Mouse (Mus musculus): Measurements from ENCODE around the gene Ap5b1. TPM values are rescaled to one million over a fixed set of nuclear protein-coding genes. Genes with fewer than 3 reads are reported as not detected.

Ap5b1 gene
- polyA plus RNA-seq, 1 experiment from 2014 or later = 7.8 TPM

GRCm38 (mm10) chr19:5599224-5599623, 31.4 kb downstream of the Ap5b1 start:
- Histone ChIP-seq H3K27ac (ENCODE audit: low read length) (no peak overlapping the region), H3K4me1 (ENCODE audit: control insufficient read depth, insufficient read depth, low read length) (peaks cover 10% of the 10 kb centered on the region), H3K9me3 (replicated peaks; ENCODE audit: control insufficient read depth, low read length) (no peaks in the 10 kb centered on the region), H3K36me3 (ENCODE audit: control insufficient read depth, insufficient read depth, low read length) (peaks cover 10% of the 10 kb centered on the region; the same call in 1 of the 2 replicates), H3K9ac (ENCODE audit: low read length) (no peak overlapping the region), H3K27me3 (ENCODE audit: control insufficient read depth, insufficient read depth, low read length) (no peaks in the 10 kb centered on the region), H3K4me3 (replicated peaks; ENCODE audit: low read length) (no peak overlapping the region), H3K4me2 (ENCODE audit: low read depth, low read length) (no peak overlapping the region)
- WGBS = 64% methylated on average over 4 of the region's 4 CpGs
- ATAC-seq (ENCODE audit: insufficient read depth, low FRiP score) = no peak

GRCm38 (mm10) chr19:5601752-5602541, 34.1 kb downstream of the Ap5b1 start, which contains the start of gene Rnaseh2c:
Rnaseh2c (plus strand) TSS chr19:5601873.
- peak; percentile 91 for ATAC-seq (ENCODE audit: insufficient read depth, low FRiP score)

GRCm38 (mm10) chr19:5603664-5604063, 35.8 kb downstream of the Ap5b1 start:
- ATAC-seq (ENCODE audit: insufficient read depth, low FRiP score) = no peak
- Histone ChIP-seq H3K4me2 (ENCODE audit: low read depth, low read length) (no peak overlapping the region), H3K4me1 (ENCODE audit: control insufficient read depth, insufficient read depth, low read length) (peaks cover 15% of the 10 kb centered on the region), H3K9me3 (replicated peaks; ENCODE audit: control insufficient read depth, low read length) (no peaks in the 10 kb centered on the region), H3K27ac (ENCODE audit: low read length) (no peak overlapping the region), H3K9ac (ENCODE audit: low read length) (no peak overlapping the region), H3K27me3 (ENCODE audit: control insufficient read depth, insufficient read depth, low read length) (no peaks in the 10 kb centered on the region), H3K36me3 (ENCODE audit: control insufficient read depth, insufficient read depth, low read length) (peaks cover 28% of the 10 kb centered on the region), H3K4me3 (replicated peaks; ENCODE audit: low read length) (no peak overlapping the region)
- WGBS = 84% methylated on average over 7 of the region's 7 CpGs

More at GRCm38 (mm10) chr19:5601752-5602541, 34.1 kb downstream of the Ap5b1 start, which contains the start of gene Rnaseh2c:
- Histone ChIP-seq H3K4me1 (ENCODE audit: control insufficient read depth, insufficient read depth, low read length) (peaks cover 10% of the 10 kb centered on the region), H3K27me3 (ENCODE audit: control insufficient read depth, insufficient read depth, low read length) (no peaks in the 10 kb centered on the region), H3K36me3 (ENCODE audit: control insufficient read depth, insufficient read depth, low read length) (peaks cover 21% of the 10 kb centered on the region), H3K4me3 (replicated peaks; ENCODE audit: low read length) (peak within 1 kb of the TSS; percentile 60), H3K9ac (ENCODE audit: low read length) (peak within 1 kb of the TSS; percentile 94), H3K27ac (ENCODE audit: low read length) (peak within 1 kb of the TSS; percentile 84), H3K9me3 (replicated peaks; ENCODE audit: control insufficient read depth, low read length) (no peaks in the 10 kb centered on the region), H3K4me2 (ENCODE audit: low read depth, low read length) (peak within 1 kb of the TSS; percentile 95)
- WGBS = under 1% methylated on average over 64 of the region's 64 CpGs

DNA sequence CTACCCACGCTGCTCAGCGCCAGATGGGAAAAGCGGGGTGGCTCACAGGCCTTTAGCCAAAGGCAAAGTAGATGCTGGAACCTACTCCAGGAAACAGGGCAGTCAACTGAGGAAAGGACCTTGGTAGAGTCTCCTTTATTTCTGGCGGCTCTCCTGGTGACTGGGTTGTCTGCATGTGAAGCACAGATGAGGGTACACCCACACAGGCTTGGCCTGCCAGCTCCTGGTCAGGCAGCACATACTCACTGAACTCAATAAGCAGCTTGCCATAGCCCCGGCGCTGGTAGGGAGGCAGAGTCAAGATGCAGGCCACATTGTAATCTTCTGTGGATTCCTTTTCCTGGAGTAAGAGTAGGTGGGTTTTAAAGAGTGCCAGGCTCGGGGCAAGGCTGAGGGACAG, 37.3 kb downstream of the Ap5b1 start:
- no peak overlapping the region for H3K27ac ChIP-seq (ENCODE audit: low read length)
- no peak overlapping the region for H3K4me2 ChIP-seq (ENCODE audit: low read depth, low read length)
- H3K4me1 ChIP-seq (ENCODE audit: control insufficient read depth, insufficient read depth, low read length) = peaks cover 22% of the 10 kb centered on the region
- WGBS = 88% methylated on average over 7 of the region's 7 CpGs
- H3K9ac ChIP-seq (ENCODE audit: low read length) = no peak overlapping the region
- no peaks in the 10 kb centered on the region for H3K9me3 ChIP-seq (replicated peaks; ENCODE audit: control insufficient read depth, low read length)
- H3K27me3 ChIP-seq (ENCODE audit: control insufficient read depth, insufficient read depth, low read length) = no peaks in the 10 kb centered on the region
- H3K36me3 ChIP-seq (ENCODE audit: control insufficient read depth, insufficient read depth, low read length) = peaks cover 28% of the 10 kb centered on the region
- H3K4me3 ChIP-seq (replicated peaks; ENCODE audit: low read length) = no peak overlapping the region
- no peak for ATAC-seq (ENCODE audit: insufficient read depth, low FRiP score)

- Histone ChIP-seq H3K27me3 (ENCODE audit: control insufficient read depth, insufficient read depth, low read length) (no peaks in the 10 kb centered on the region), H3K36me3 (ENCODE audit: control insufficient read depth, insufficient read depth, low read length) (peaks cover 28% of the 10 kb centered on the region), H3K27ac (ENCODE audit: low read length) (no peak overlapping the region), H3K4me2 (ENCODE audit: low read depth, low read length) (no peak overlapping the region), H3K9ac (ENCODE audit: low read length) (no peak overlapping the region), H3K9me3 (replicated peaks; ENCODE audit: control insufficient read depth, low read length) (no peaks in the 10 kb centered on the region), H3K4me1 (ENCODE audit: control insufficient read depth, insufficient read depth, low read length) (peaks cover 26% of the 10 kb centered on the region), H3K4me3 (replicated peaks; ENCODE audit: low read length) (no peak overlapping the region)
- WGBS = 82% methylated on average over 8 of the region's 8 CpGs
- no peak for ATAC-seq (ENCODE audit: insufficient read depth, low FRiP score)
Observed at GRCm38 (mm10) chr19:5606196-5606595, 38.4 kb downstream of the Ap5b1 start.

DNA sequence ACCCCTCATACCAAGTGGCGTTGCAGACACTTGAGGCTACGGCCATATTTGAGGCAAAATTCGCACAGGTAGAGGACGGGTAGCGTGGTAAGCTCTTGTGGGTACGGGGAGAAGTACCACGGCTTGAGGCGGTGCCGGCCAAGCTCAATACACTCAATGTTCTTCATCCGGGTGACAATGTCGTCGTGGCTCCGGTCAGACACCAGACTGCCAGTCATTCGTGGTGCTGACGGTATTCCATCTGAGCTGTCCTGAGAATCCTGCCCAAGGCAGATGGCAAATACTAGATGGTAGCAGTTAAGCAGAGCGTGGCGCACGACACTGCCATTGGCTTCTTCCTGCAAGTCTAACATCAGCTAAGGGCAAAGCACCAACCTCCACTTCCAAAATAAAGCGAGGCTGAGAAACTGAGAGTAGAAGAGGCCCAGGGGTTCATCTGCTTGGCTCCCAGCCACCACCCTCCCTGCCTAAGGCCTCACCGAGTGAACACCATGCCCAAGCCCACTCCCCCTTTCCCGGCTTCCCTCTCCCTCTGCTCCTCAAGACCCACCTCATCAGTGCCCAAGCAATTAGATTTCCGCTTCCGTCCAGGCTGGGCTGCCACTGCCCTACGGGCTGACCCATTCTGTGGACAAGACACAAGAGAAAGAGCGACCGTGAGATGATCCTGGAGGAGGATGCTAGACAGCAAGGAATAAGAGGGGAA, 40.0 kb downstream of the Ap5b1 start:
- H3K36me3 ChIP-seq (ENCODE audit: control insufficient read depth, insufficient read depth, low read length) = peaks cover 28% of the 10 kb centered on the region
- H3K9ac ChIP-seq (ENCODE audit: low read length) = no peak overlapping the region
- no peak overlapping the region for H3K4me2 ChIP-seq (ENCODE audit: low read depth, low read length)
- no peak for ATAC-seq (ENCODE audit: insufficient read depth, low FRiP score)
- no peak overlapping the region for H3K27ac ChIP-seq (ENCODE audit: low read length)
- peaks cover 20% of the 10 kb centered on the region for H3K4me1 ChIP-seq (ENCODE audit: control insufficient read depth, insufficient read depth, low read length)
- H3K9me3 ChIP-seq (replicated peaks; ENCODE audit: control insufficient read depth, low read length) = no peaks in the 10 kb centered on the region
- H3K27me3 ChIP-seq (ENCODE audit: control insufficient read depth, insufficient read depth, low read length) = no peaks in the 10 kb centered on the region
- H3K4me3 ChIP-seq (replicated peaks; ENCODE audit: low read length) = no peak overlapping the region
- WGBS = 92% methylated on average over 26 of the region's 26 CpGs

DNA sequence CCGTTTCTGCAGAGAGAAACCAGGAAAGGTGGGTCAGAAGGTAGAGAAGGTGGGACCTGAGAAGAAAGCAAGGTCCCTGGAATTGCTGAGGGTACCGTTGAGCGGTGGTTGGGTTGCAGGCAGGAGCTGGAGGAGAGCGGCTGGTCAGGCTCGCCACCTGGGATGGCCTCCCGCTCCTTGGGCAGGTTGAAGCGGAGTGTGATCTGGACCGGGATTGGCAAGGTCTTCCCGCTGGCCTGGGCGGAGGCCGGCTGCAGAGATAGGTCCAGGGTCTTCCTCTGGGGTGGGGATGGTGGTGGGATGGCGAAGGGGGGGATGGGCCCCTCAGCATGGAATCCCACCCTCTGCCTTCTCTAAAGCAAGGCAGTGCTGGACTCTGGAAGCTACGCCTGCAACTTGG, 40.9 kb downstream of the Ap5b1 start:
- no peak for ATAC-seq (ENCODE audit: insufficient read depth, low FRiP score)
- H3K36me3 ChIP-seq (ENCODE audit: control insufficient read depth, insufficient read depth, low read length) = peaks cover 23% of the 10 kb centered on the region
- H3K4me2 ChIP-seq (ENCODE audit: low read depth, low read length) = peak overlapping the region; percentile 83
- peak overlapping the region; percentile 98; the same call in 1 of the 2 replicates for H3K27ac ChIP-seq (ENCODE audit: low read length)
- WGBS = 91% methylated on average over 13 of the region's 13 CpGs
- H3K4me3 ChIP-seq (replicated peaks; ENCODE audit: low read length) = peak overlapping the region; percentile 79
- peaks cover 16% of the 10 kb centered on the region for H3K4me1 ChIP-seq (ENCODE audit: control insufficient read depth, insufficient read depth, low read length)
- H3K9ac ChIP-seq (ENCODE audit: low read length) = peak overlapping the region; percentile 90
- no peaks in the 10 kb centered on the region; the same call in 1 of the 2 replicates for H3K27me3 ChIP-seq (ENCODE audit: control insufficient read depth, insufficient read depth, low read length)
- H3K9me3 ChIP-seq (replicated peaks; ENCODE audit: control insufficient read depth, low read length) = no peaks in the 10 kb centered on the region

GRCm38 (mm10) chr19:5609171-5609546, 41.3 kb downstream of the Ap5b1 start:
- Histone ChIP-seq H3K27ac (ENCODE audit: low read length) (peak overlapping the region; percentile 98), H3K27me3 (ENCODE audit: control insufficient read depth, insufficient read depth, low read length) (no peaks in the 10 kb centered on the region; the same call in 1 of the 2 replicates), H3K36me3 (ENCODE audit: control insufficient read depth, insufficient read depth, low read length) (peaks cover 19% of the 10 kb centered on the region), H3K9ac (ENCODE audit: low read length) (peak overlapping the region; percentile 90), H3K4me2 (ENCODE audit: low read depth, low read length) (peak overlapping the region; percentile 83), H3K9me3 (replicated peaks; ENCODE audit: control insufficient read depth, low read length) (no peaks in the 10 kb centered on the region), H3K4me1 (ENCODE audit: control insufficient read depth, insufficient read depth, low read length) (peaks cover 16% of the 10 kb centered on the region), H3K4me3 (replicated peaks; ENCODE audit: low read length) (peak overlapping the region; percentile 79)
- 43% methylated on average over 10 of the region's 10 CpGs for WGBS
- no peak for ATAC-seq (ENCODE audit: insufficient read depth, low FRiP score)
